Comparison of ENCODE assay signal across 20 mouse cellular contexts in genomic region chr3:101105486-101105885, GRCm38 (mm10). TPM values are rescaled to one million over a fixed set of nuclear protein-coding genes. Genes with fewer than 3 reads are reported as not detected.
A peak's percentile ranks its signal among the peaks of the same experiment; 100 is the strongest.
DNase-seq lines count a peak whose midpoint lies in the region; ATAC-seq and TF ChIP-seq lines count a peak whose summit lies in the region.
"Had no signal": no experiment of that assay in that cellular context is flagged by ENCODE, and none has a peak within 500 bp of the region (broad histone marks: within the 10 kb centered on the region; RNA-seq: fewer than 3 reads in every experiment).

No protein-coding gene starts in this region.

- H3K36me3 ChIP-seq in forebrain, embryonic 15.5 days, result no peaks in the 10 kb centered on the region
- no peaks in the 10 kb centered on the region for H3K36me3 ChIP-seq in neural tube, embryonic 15.5 days
- H3K36me3 ChIP-seq: G1E; limb, embryonic 15.5 days; liver, embryonic 15.5 days had no signal

- peak overlapping the region; percentile 18; the same call in 1 of the 2 replicates for H3K9ac ChIP-seq in forebrain, embryonic 15.5 days (replicated peaks)
- H3K9ac ChIP-seq in neural tube, embryonic 15.5 days (replicated peaks), result no peak overlapping the region
- H3K9ac ChIP-seq: limb, embryonic 15.5 days; liver, embryonic 15.5 days had no signal

- no peak for TF ChIP-seq CTCF in left cerebral cortex, adult 2 months (IDR thresholded peaks at IDR 0.05)

- WGBS in forebrain, embryonic 15.5 days, result 21% methylated on average over 11 of the region's 11 CpGs
- 53% methylated on average over 11 of the region's 11 CpGs for WGBS in neural tube, embryonic 15.5 days

- DNase-seq in heart, adult 11 months, result peak; percentile 84
- no peak for DNase-seq in heart, postnatal 25 days (ENCODE audit: low spot score)
- no peak for DNase-seq in left cerebral cortex, adult 2 months (ENCODE audit: extremely low spot score in 1 of 2, low spot score in 2 of 2)
- DNase-seq in left cerebral cortex, postnatal 25 days (ENCODE audit: low spot score in 2 of 2), result no peak
- no peak for DNase-seq in retina, embryonic 14.5 days (ENCODE audit: low spot score)
- DNase-seq: adrenal gland, postnatal 14 days; cerebellum, adult 11 months; cerebellum, postnatal 14 days; embryo, embryonic 11 days; heart, adult 2 months; kidney, adult 2 months; kidney, postnatal 10 days; layer of hippocampus, postnatal 36 days; thymus, postnatal 25 days had no signal

- no peaks in the 10 kb centered on the region for H3K9me3 ChIP-seq in forebrain, embryonic 15.5 days
- H3K9me3 ChIP-seq in neural tube, embryonic 15.5 days (replicated peaks), result no peaks in the 10 kb centered on the region
- H3K9me3 ChIP-seq: limb, embryonic 15.5 days; liver, embryonic 15.5 days had no signal

- H3K4me1 ChIP-seq in forebrain, embryonic 15.5 days, result peaks cover 76% of the 10 kb centered on the region
- peaks cover 52% of the 10 kb centered on the region for H3K4me1 ChIP-seq in neural tube, embryonic 15.5 days
- H3K4me1 ChIP-seq: liver, embryonic 15.5 days had no signal

- intact Hi-C loops in heart, postnatal 25 days (cut with DNase I), result no loop called here
- intact Hi-C loops in left cerebral cortex, adult 2 months (cut with DNase I), result loop anchor here (5.0 kb wide), 1 partner anchor 192 kb away; no protein-coding TSS in a partner anchor
- intact Hi-C loops in left cerebral cortex, postnatal 25 days (cut with DNase I), result loop anchor here (5.0 to 10.0 kb wide), 2 partner anchors 192 to 269 kb away; partner anchors contain the start of gene Igsf3

- 0 out of 2 replicates have a peak, but pooled peaks have one; percentile 3 for ATAC-seq in forebrain, embryonic 15.5 days (replicated peaks)
- no peak for ATAC-seq in neural tube, embryonic 15.5 days (ENCODE audit: low FRiP score)

- 0 out of 2 replicates have a peak overlapping the region, but pooled peaks have one; percentile 1 for H3K27ac ChIP-seq in left cerebral cortex, adult 2 months
- H3K27ac ChIP-seq in forebrain, embryonic 15.5 days (replicated peaks), result peak overlapping the region; percentile 65
- 0 out of 2 replicates have a peak overlapping the region, but pooled peaks have one; percentile 33 for H3K27ac ChIP-seq in neural tube, embryonic 15.5 days (replicated peaks)
- H3K27ac ChIP-seq: heart, adult 2 months; layer of hippocampus, adult 2 months; limb, embryonic 15.5 days; liver, embryonic 15.5 days had no signal

- no peak overlapping the region for H3K4me3 ChIP-seq in left cerebral cortex, adult 2 months
- 0 out of 2 replicates have a peak overlapping the region, but pooled peaks have one; percentile 0 for H3K4me3 ChIP-seq in forebrain, embryonic 15.5 days
- H3K4me3 ChIP-seq in neural tube, embryonic 15.5 days (replicated peaks), result no peak overlapping the region
- H3K4me3 ChIP-seq: heart, adult 2 months; layer of hippocampus, adult 2 months; limb, embryonic 15.5 days; liver, embryonic 15.5 days had no signal

- H3K27me3 ChIP-seq in forebrain, embryonic 15.5 days, result no peaks in the 10 kb centered on the region
- no peaks in the 10 kb centered on the region for H3K27me3 ChIP-seq in neural tube, embryonic 15.5 days (replicated peaks)
- H3K27me3 ChIP-seq: limb, embryonic 15.5 days had no signal

- peak overlapping the region; percentile 24 for H3K4me2 ChIP-seq in forebrain, embryonic 15.5 days (replicated peaks)
- H3K4me2 ChIP-seq in neural tube, embryonic 15.5 days, result 0 out of 2 replicates have a peak overlapping the region, but pooled peaks have one; percentile 6
- H3K4me2 ChIP-seq: limb, embryonic 15.5 days; liver, embryonic 15.5 days had no signal

RNA-seq across cellular contexts. Expression of gene Ptgfrn, which starts 4.6 kb away (rescaled TPM):
- 10 to 100 TPM; 31.0 to 34.9 TPM for total RNA-seq in heart, postnatal 25 days (2021)
- 10 to 100 TPM; 39.7 to 40.7 TPM for total RNA-seq in left cerebral cortex, adult 2 months (2021)
- total RNA-seq in left cerebral cortex, postnatal 25 days (2021), result 10 to 100 TPM; 39.0 to 42.1 TPM
- 3.4 and 3.8 TPM in 2 replicates for polyA plus RNA-seq in forebrain, embryonic 15.5 days (2015; fragmentation: Nextera tagmentation; extraction: Ambion mirVana)
- 3.0 TPM in 2 replicates for polyA plus RNA-seq in neural tube, embryonic 15.5 days (2015; fragmentation: Nextera tagmentation; extraction: Ambion mirVana)
- polyA plus RNA-seq: G1E had no signal

Comparison
In these comparisons a context has a peak if more than half of its experiments do, and no peak if none do; other contexts are left out.
1. H3K27ac ChIP-seq: peak in every context shown above with its lines; median percentile 65 in forebrain, embryonic 15.5 days; 33 in neural tube, embryonic 15.5 days; 1 in left cerebral cortex, adult 2 months.